Mouse (Mus musculus) embryonic facial prominence, embryonic 10.5 days (tissue): Measurements from ENCODE around the gene Cdh23. TPM values are rescaled to one million over a fixed set of nuclear protein-coding genes. Genes with fewer than 3 reads are reported as not detected.

Experiments used
- DNase-seq: peaks from one replicate; pipeline ENCODE4 v3.0.0-alpha.2; 2017; ENCODE audit warnings: low spot score
- H3K27ac ChIP-seq: fragments of 300-500 bp; sonication (generic); replicated peaks from 2 replicates; pipeline ENCODE4 v1.5.1; 2016; ENCODE audit warnings: mild to moderate bottlenecking
- H3K27me3 ChIP-seq: fragments of 300-500 bp; sonication (generic); replicated peaks from 2 replicates; pipeline ENCODE4 v1.6.1; 2016; ENCODE audit warnings: low read depth, mild to moderate bottlenecking; ENCODE audit not compliant: poor library complexity, severe bottlenecking
- H3K36me3 ChIP-seq: fragments of 300-500 bp; sonication (generic); replicated peaks from 2 replicates; pipeline ENCODE4 v1.6.1; 2016; ENCODE audit warnings: mild to moderate bottlenecking, moderate library complexity
- H3K4me1 ChIP-seq: fragments of 300-500 bp; sonication (generic); 2 replicates; pipeline ENCODE4 v1.6.1; 2016
- H3K4me3 ChIP-seq: fragments of 300-500 bp; sonication (generic); 2 replicates; pipeline ENCODE4 v1.5.1; 2016; ENCODE audit warnings: mild to moderate bottlenecking, moderate library complexity
- H3K9me3 ChIP-seq: fragments of 300-500 bp; sonication (generic); 2 replicates; pipeline ENCODE4 v1.6.1; 2016; ENCODE audit warnings: mild to moderate bottlenecking
- WGBS: fragments of 180-500 bp; shearing (Covaris S2); methylation state at CpG from one replicate; pipeline ENCODE4 v1.1.7; 2016; 5-methylcytosine and 5-hydroxymethylcytosine counted together
- polyA plus RNA-seq: library from polyadenylated mRNA; unstranded; fragments of >200 nt; fragmentation: Nextera tagmentation; extraction: Ambion mirVana; gene quantifications from 2 replicates; pipeline ENCODE4 v1.2.1, GENCODE M21; 2016

Gene Cdh23
- polyA plus RNA-seq, 1 experiment from 2014 or later, result 0.29 TPM

- WGBS, result 58% methylated on average over 14 of the region's 14 CpGs
- H3K4me1 ChIP-seq, result peaks cover 12% of the 10 kb centered on the region
- no peak overlapping the region for H3K4me3 ChIP-seq
- no peak overlapping the region for H3K27ac ChIP-seq
- H3K9me3 ChIP-seq, result peaks cover 6% of the 10 kb centered on the region
- H3K27me3 ChIP-seq, result no peaks in the 10 kb centered on the region
- no peaks in the 10 kb centered on the region for H3K36me3 ChIP-seq
- DNase-seq, result no peak
Observed at GRCm38 (mm10) chr10:60624217-60624708, 72.0 kb downstream of the Cdh23 start.

GRCm38 (mm10) chr10:60622836-60623235 is 73.5 kb downstream of the Cdh23 start:
- Histone ChIP-seq H3K4me3 (no peak overlapping the region), H3K9me3 (no peaks in the 10 kb centered on the region), H3K27ac (no peak overlapping the region), H3K36me3 (no peaks in the 10 kb centered on the region), H3K4me1 (peaks cover 12% of the 10 kb centered on the region), H3K27me3 (no peaks in the 10 kb centered on the region)
- WGBS, result 79% methylated on average over 12 of the region's 12 CpGs
- DNase-seq, result no peak

- no peak for DNase-seq
- no peak overlapping the region for H3K4me3 ChIP-seq
- H3K36me3 ChIP-seq, result no peaks in the 10 kb centered on the region
- no peak overlapping the region for H3K27ac ChIP-seq
- WGBS, result 83% methylated on average over 8 of the region's 8 CpGs
- peaks cover 12% of the 10 kb centered on the region for H3K4me1 ChIP-seq
- H3K9me3 ChIP-seq, result no peaks in the 10 kb centered on the region
- no peaks in the 10 kb centered on the region for H3K27me3 ChIP-seq
Observed at GRCm38 (mm10) chr10:60621470-60622170, 74.7 kb downstream of the Cdh23 start.

- Histone ChIP-seq H3K9me3 (no peaks in the 10 kb centered on the region), H3K27me3 (no peaks in the 10 kb centered on the region), H3K4me1 (no peaks in the 10 kb centered on the region), H3K4me3 (no peak overlapping the region), H3K36me3 (no peaks in the 10 kb centered on the region), H3K27ac (no peak overlapping the region)
- WGBS, result 65% methylated on average over 5 of the region's 5 CpGs
- no peak for DNase-seq
Observed at GRCm38 (mm10) chr10:60615898-60616297, 80.4 kb downstream of the Cdh23 start.

- Histone ChIP-seq H3K4me1 (no peaks in the 10 kb centered on the region), H3K4me3 (no peak overlapping the region), H3K9me3 (no peaks in the 10 kb centered on the region), H3K36me3 (no peaks in the 10 kb centered on the region), H3K27ac (no peak overlapping the region), H3K27me3 (no peaks in the 10 kb centered on the region)
- WGBS, result 24% methylated on average over 5 of the region's 5 CpGs
- DNase-seq, result no peak
Observed at GRCm38 (mm10) chr10:60612893-60613292, 83.4 kb downstream of the Cdh23 start.

GRCm38 (mm10) chr10:60607166-60607565 is 89.1 kb downstream of the Cdh23 start:
- 76% methylated on average over 5 of the region's 5 CpGs for WGBS
- no peak overlapping the region for H3K27ac ChIP-seq
- 0 out of 2 replicates have a peak, but pooled peaks cover 4% of the 10 kb centered on the region for H3K27me3 ChIP-seq
- DNase-seq, result no peak
- H3K9me3 ChIP-seq, result no peaks in the 10 kb centered on the region
- H3K36me3 ChIP-seq, result no peaks in the 10 kb centered on the region
- no peaks in the 10 kb centered on the region for H3K4me1 ChIP-seq
- no peak overlapping the region for H3K4me3 ChIP-seq

GRCm38 (mm10) chr10:60606661-60607060 is 89.6 kb downstream of the Cdh23 start:
- Histone ChIP-seq H3K27ac (no peak overlapping the region), H3K27me3 (0 out of 2 replicates have a peak, but pooled peaks cover 4% of the 10 kb centered on the region), H3K9me3 (no peaks in the 10 kb centered on the region), H3K4me3 (no peak overlapping the region), H3K36me3 (no peaks in the 10 kb centered on the region), H3K4me1 (no peaks in the 10 kb centered on the region)
- DNase-seq, result no peak
- WGBS, result 91% methylated on average over 6 of the region's 6 CpGs

GRCm38 (mm10) chr10:60602235-60602634 is 94.1 kb downstream of the Cdh23 start:
- Histone ChIP-seq H3K36me3 (no peaks in the 10 kb centered on the region), H3K4me3 (no peak overlapping the region), H3K4me1 (no peaks in the 10 kb centered on the region), H3K9me3 (no peaks in the 10 kb centered on the region), H3K27ac (no peak overlapping the region), H3K27me3 (0 out of 2 replicates have a peak, but pooled peaks cover 12% of the 10 kb centered on the region)
- 88% methylated on average over 11 of the region's 11 CpGs for WGBS
- DNase-seq, result no peak

- H3K27ac ChIP-seq, result no peak overlapping the region
- H3K9me3 ChIP-seq, result no peaks in the 10 kb centered on the region
- no peak for DNase-seq
- peaks cover 14% of the 10 kb centered on the region for H3K4me1 ChIP-seq
- H3K27me3 ChIP-seq, result peaks cover 49% of the 10 kb centered on the region
- WGBS, result 83% methylated on average over 6 of the region's 6 CpGs
- no peaks in the 10 kb centered on the region for H3K36me3 ChIP-seq
- H3K4me3 ChIP-seq, result no peak overlapping the region
Observed at GRCm38 (mm10) chr10:60595166-60595565, 101.1 kb downstream of the Cdh23 start.

- no peak overlapping the region for H3K27ac ChIP-seq
- no peak overlapping the region for H3K4me3 ChIP-seq
- peak; percentile 20 for DNase-seq
- no peaks in the 10 kb centered on the region for H3K9me3 ChIP-seq
- WGBS, result 28% methylated on average over 22 of the region's 22 CpGs
- no peaks in the 10 kb centered on the region for H3K36me3 ChIP-seq
- H3K4me1 ChIP-seq, result peaks cover 14% of the 10 kb centered on the region
- peaks cover 65% of the 10 kb centered on the region for H3K27me3 ChIP-seq
Observed at GRCm38 (mm10) chr10:60592881-60593575, 103.3 kb downstream of the Cdh23 start.

GRCm38 (mm10) chr10:60591281-60591680 is 105.0 kb downstream of the Cdh23 start:
- Histone ChIP-seq H3K36me3 (no peaks in the 10 kb centered on the region), H3K4me3 (no peak overlapping the region), H3K27me3 (peaks cover 52% of the 10 kb centered on the region), H3K4me1 (peaks cover 14% of the 10 kb centered on the region), H3K9me3 (no peaks in the 10 kb centered on the region), H3K27ac (no peak overlapping the region)
- DNase-seq, result no peak
- 75% methylated on average over 1 of the region's 1 CpGs for WGBS

GRCm38 (mm10) chr10:60590241-60590640 is 106.0 kb downstream of the Cdh23 start:
- Histone ChIP-seq H3K4me1 (peaks cover 21% of the 10 kb centered on the region), H3K27ac (no peak overlapping the region), H3K36me3 (no peaks in the 10 kb centered on the region), H3K27me3 (peaks cover 49% of the 10 kb centered on the region), H3K9me3 (no peaks in the 10 kb centered on the region), H3K4me3 (no peak overlapping the region)
- WGBS, result 83% methylated on average over 7 of the region's 7 CpGs
- DNase-seq, result no peak

GRCm38 (mm10) chr10:60585691-60586090 is 110.6 kb downstream of the Cdh23 start:
- Histone ChIP-seq H3K4me3 (no peak overlapping the region), H3K27me3 (peaks cover 55% of the 10 kb centered on the region), H3K9me3 (no peaks in the 10 kb centered on the region), H3K27ac (no peak overlapping the region), H3K4me1 (peaks cover 16% of the 10 kb centered on the region), H3K36me3 (no peaks in the 10 kb centered on the region)
- no peak for DNase-seq
- WGBS, result 23% methylated on average over 6 of the region's 6 CpGs
